Mouse (Mus musculus) lung, adult 2 months (tissue): ENCODE measurements around the gene Ddx42.

Experiments
- CTCF ChIP-seq: fragments of 200-500 bp; IDR thresholded peaks from 2 replicates; pipeline ENCODE4 v1.5.1; 2011; ENCODE audit warnings: mild to moderate bottlenecking, low read length, control low read depth; ENCODE audit not compliant: insufficient read depth
- POLR2A ChIP-seq: fragments of 200-500 bp; IDR thresholded peaks from 2 replicates; pipeline ENCODE4 v1.6.1; 2011; ENCODE audit warnings: low read depth, mild to moderate bottlenecking, control low read depth, low read length, borderline replicate concordance; ENCODE audit errors: extremely low read depth

- TF ChIP-seq CTCF (no peak), POLR2A (no peak)
Measured at GRCm38 (mm10) chr11:106187326-106187725, 29.4 kb upstream of the Ddx42 start.
